Mouse (Mus musculus): ENCODE data around the gene Rcan1. TPM values are rescaled to one million over a fixed set of nuclear protein-coding genes. Genes with fewer than 3 reads are reported as not detected.

The Rcan1 gene
- polyA plus RNA-seq, 1 experiment from 2014 or later, result 37.9 TPM

DNA sequence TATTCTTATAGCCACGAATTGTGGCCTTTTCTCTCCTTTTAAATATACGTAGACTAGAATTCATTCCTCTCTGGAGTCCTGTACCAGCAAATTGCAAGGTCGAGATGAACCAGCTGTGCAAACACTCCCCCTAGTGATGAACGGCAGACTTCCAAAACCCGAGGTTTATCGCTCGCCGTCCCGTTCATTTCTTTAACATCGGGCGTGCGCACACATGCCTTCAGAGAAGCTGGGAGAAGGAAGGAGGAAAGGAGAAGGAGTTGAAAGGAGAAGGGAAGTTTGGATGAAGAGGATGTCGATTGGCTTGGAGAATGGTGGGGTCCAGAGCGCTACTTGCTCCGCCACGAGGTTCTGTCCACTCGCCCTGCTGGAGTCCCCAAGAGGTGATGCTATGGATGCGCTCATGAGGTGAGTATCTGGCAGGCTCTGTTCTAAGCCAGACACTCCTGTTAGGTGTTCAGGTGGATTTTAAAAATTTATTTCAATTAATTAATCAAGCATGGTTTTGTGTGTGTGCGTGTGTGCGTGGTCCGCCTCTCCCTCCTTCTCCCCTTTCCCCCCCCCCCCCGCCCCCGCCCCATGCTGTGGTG, 8.0 kb upstream of the Rcan1 start:
- Histone ChIP-seq H3K27ac (no peak overlapping the region), H3K4me1 (replicated peaks; ENCODE audit: insufficient read depth, low read length) (no peaks in the 10 kb centered on the region), H3K27me3 (ENCODE audit: insufficient read depth, low read length) (no peaks in the 10 kb centered on the region), H3K9me3 (replicated peaks; ENCODE audit: low read length) (no peaks in the 10 kb centered on the region), H3K4me2 (ENCODE audit: low read length) (peak overlapping the region; percentile 32; the same call in 1 of the 2 replicates), H3K4me3 (replicated peaks; ENCODE audit: low read depth, low read length) (no peak overlapping the region), H3K9ac (ENCODE audit: low read depth, low read length) (no peak overlapping the region), H3K36me3 (ENCODE audit: insufficient read depth, low read length) (no peaks in the 10 kb centered on the region)
- TF ChIP-seq CTCF (IDR thresholded peaks at IDR 0.05; ENCODE audit: low read depth), result peak; percentile 81
- ATAC-seq (replicated peaks; ENCODE audit: low FRiP score, low read depth) (no peak), DNase-seq (ENCODE audit: low spot score) (peak; percentile 85)
- 11% methylated on average over 21 of the region's 23 CpGs for WGBS

- Histone ChIP-seq H3K4me2 (ENCODE audit: low read length) (no peak overlapping the region), H3K27ac (no peak overlapping the region), H3K27me3 (ENCODE audit: insufficient read depth, low read length) (no peaks in the 10 kb centered on the region), H3K36me3 (ENCODE audit: insufficient read depth, low read length) (no peaks in the 10 kb centered on the region), H3K9ac (ENCODE audit: low read depth, low read length) (no peak overlapping the region), H3K4me3 (replicated peaks; ENCODE audit: low read depth, low read length) (no peak overlapping the region), H3K4me1 (replicated peaks; ENCODE audit: insufficient read depth, low read length) (no peaks in the 10 kb centered on the region), H3K9me3 (replicated peaks; ENCODE audit: low read length) (no peaks in the 10 kb centered on the region)
- ATAC-seq (replicated peaks; ENCODE audit: low FRiP score, low read depth) (peak; percentile 82), DNase-seq (ENCODE audit: low spot score) (peak; percentile 38)
- no peak for TF ChIP-seq CTCF (IDR thresholded peaks at IDR 0.05; ENCODE audit: low read depth)
- 63% methylated on average over 24 of the region's 25 CpGs for WGBS
These were observed 4.6 kb upstream of the Rcan1 start for GRCm38 (mm10) chr16:92475093-92475860.

- no peak overlapping the region for H3K9ac ChIP-seq (ENCODE audit: low read depth, low read length)
- 54% methylated on average over 3 of the region's 3 CpGs for WGBS
- ATAC-seq (replicated peaks; ENCODE audit: low FRiP score, low read depth), result no peak
These were observed 2.2 kb upstream of the Rcan1 start for GRCm38 (mm10) chr16:92472898-92473297.

DNA sequence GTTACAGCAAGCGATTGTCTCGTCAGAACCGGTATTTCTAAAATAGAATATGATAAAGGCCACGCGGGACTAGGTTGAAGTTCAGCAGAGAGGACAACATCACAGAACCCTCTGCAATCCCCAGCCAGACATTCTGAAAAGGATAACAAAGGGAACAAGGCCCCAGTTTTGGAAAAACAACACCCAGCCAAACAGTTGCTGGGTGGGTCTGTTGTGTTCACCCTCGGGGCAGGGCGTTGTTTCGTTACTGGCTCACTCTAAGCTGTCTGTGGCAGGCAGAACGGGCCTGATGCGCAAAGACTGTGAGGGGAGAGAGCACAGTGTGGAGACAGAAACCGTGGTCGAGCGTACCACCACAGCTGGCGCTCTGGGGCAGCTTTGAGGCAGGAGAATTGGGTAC, 2.2 kb downstream of the Rcan1 start:
- no peak overlapping the region for H3K27ac ChIP-seq
- no peaks in the 10 kb centered on the region for H3K27me3 ChIP-seq (ENCODE audit: insufficient read depth, low read length)
- ATAC-seq (replicated peaks; ENCODE audit: low FRiP score, low read depth) (no peak), DNase-seq (ENCODE audit: low spot score) (no peak)
- H3K9me3 ChIP-seq (replicated peaks; ENCODE audit: low read length), result no peaks in the 10 kb centered on the region
- H3K4me2 ChIP-seq (ENCODE audit: low read length), result no peak overlapping the region
- WGBS, result 76% methylated on average over 14 of the region's 14 CpGs
- TF ChIP-seq CTCF (IDR thresholded peaks at IDR 0.05; ENCODE audit: low read depth), result no peak
- H3K4me1 ChIP-seq (replicated peaks; ENCODE audit: insufficient read depth, low read length), result peaks cover 15% of the 10 kb centered on the region; the same call in 1 of the 2 replicates
- H3K4me3 ChIP-seq (replicated peaks; ENCODE audit: low read depth, low read length), result no peak overlapping the region
- H3K36me3 ChIP-seq (ENCODE audit: insufficient read depth, low read length), result no peaks in the 10 kb centered on the region
- H3K9ac ChIP-seq (ENCODE audit: low read depth, low read length), result no peak overlapping the region

More at GRCm38 (mm10) chr16:92472898-92473297, 2.2 kb upstream of the Rcan1 start:
- TF ChIP-seq CTCF (IDR thresholded peaks at IDR 0.05; ENCODE audit: low read depth), result no peak
- no peak for DNase-seq (ENCODE audit: low spot score)
- H3K27ac ChIP-seq, result no peak overlapping the region
- H3K4me2 ChIP-seq (ENCODE audit: low read length), result no peak overlapping the region
- H3K4me1 ChIP-seq (replicated peaks; ENCODE audit: insufficient read depth, low read length), result no peaks in the 10 kb centered on the region
- no peaks in the 10 kb centered on the region for H3K36me3 ChIP-seq (ENCODE audit: insufficient read depth, low read length)
- H3K9me3 ChIP-seq (replicated peaks; ENCODE audit: low read length), result no peaks in the 10 kb centered on the region
- no peaks in the 10 kb centered on the region for H3K27me3 ChIP-seq (ENCODE audit: insufficient read depth, low read length)
- H3K4me3 ChIP-seq (replicated peaks; ENCODE audit: low read depth, low read length), result no peak overlapping the region

DNA sequence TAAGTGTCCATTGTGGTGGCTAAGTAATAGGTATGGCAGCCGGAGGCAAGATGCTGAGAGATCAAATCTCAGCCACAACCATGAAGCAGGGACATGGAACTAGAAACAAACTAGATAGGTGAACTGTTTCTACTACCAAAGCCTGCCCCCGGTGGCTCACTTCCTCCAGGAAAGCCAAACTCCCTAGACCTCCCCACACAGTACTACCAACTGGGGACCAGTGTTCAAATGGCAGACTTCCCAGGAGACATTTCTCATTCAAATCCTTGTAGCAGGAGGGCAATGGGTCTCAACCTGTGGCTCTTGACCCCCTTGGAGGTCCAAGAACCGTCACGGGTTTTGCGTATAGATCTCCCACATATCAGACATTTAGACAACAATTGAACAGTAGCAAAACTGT, 3.6 kb downstream of the Rcan1 start:
- Histone ChIP-seq H3K9ac (ENCODE audit: low read depth, low read length) (no peak overlapping the region), H3K27me3 (ENCODE audit: insufficient read depth, low read length) (no peaks in the 10 kb centered on the region), H3K27ac (no peak overlapping the region), H3K9me3 (replicated peaks; ENCODE audit: low read length) (no peaks in the 10 kb centered on the region), H3K4me2 (ENCODE audit: low read length) (no peak overlapping the region), H3K36me3 (ENCODE audit: insufficient read depth, low read length) (no peaks in the 10 kb centered on the region), H3K4me1 (replicated peaks; ENCODE audit: insufficient read depth, low read length) (peaks cover 15% of the 10 kb centered on the region; the same call in 1 of the 2 replicates), H3K4me3 (replicated peaks; ENCODE audit: low read depth, low read length) (no peak overlapping the region)
- 77% methylated on average over 5 of the region's 5 CpGs for WGBS
- DNase-seq (ENCODE audit: low spot score), result no peak
- ATAC-seq (replicated peaks; ENCODE audit: low FRiP score, low read depth), result no peak
- TF ChIP-seq CTCF (IDR thresholded peaks at IDR 0.05; ENCODE audit: low read depth), result no peak; the same call in 1 of the 2 replicates

DNA sequence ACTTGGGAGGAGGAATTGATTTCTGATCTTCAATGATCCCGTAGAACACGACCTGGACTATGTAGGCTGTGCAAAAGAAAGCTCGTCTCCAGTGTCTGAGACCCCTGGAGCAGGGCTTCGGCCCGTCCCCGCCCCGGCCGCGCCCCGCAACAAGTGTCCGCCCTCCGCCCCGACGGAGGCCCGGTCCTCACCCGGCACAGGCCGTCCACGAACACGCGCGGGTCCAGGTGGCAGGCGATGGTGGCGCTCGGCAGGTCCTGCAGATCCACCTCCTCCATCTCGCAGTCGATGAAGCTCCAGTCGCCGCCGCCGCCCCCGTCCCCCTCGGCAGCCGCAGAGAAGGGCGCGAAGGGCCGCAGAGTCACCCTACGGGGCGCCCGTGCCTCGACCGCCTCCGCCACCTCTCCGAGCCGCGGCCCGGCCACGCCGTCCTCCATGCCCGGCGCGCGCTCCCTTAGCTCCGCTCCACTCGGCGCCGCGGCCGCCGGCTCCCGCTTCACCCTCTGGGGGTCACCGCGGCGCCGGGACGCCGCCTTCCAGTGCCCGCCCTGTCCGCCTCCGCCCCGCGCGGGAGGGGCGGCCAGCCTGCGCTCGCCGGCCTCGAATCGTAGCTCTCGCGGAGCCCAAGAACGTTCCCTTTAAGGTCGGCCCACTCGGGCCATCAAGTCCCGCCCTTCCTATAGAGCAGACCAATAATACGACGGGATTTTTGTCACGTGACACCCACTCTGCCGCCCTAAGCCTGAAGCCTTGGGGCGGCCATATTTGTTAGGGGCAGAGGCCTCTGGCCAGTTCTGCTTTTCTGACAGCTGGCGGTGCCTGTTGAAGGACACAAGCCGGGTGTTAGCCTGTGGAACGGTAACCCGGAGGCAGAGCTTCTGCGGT, 4.8 kb downstream of the Rcan1 start:
- peak; percentile 99 for DNase-seq (ENCODE audit: low spot score)
- Histone ChIP-seq H3K4me3 (replicated peaks; ENCODE audit: low read depth, low read length) (peak overlapping the region; percentile 84), H3K4me1 (replicated peaks; ENCODE audit: insufficient read depth, low read length) (peaks cover 15% of the 10 kb centered on the region; the same call in 1 of the 2 replicates), H3K36me3 (ENCODE audit: insufficient read depth, low read length) (no peaks in the 10 kb centered on the region), H3K9ac (ENCODE audit: low read depth, low read length) (peak overlapping the region; percentile 90), H3K9me3 (replicated peaks; ENCODE audit: low read length) (no peaks in the 10 kb centered on the region), H3K27ac (peak overlapping the region; percentile 50; the same call in 1 of the 2 replicates), H3K27me3 (ENCODE audit: insufficient read depth, low read length) (no peaks in the 10 kb centered on the region), H3K4me2 (ENCODE audit: low read length) (peak overlapping the region; percentile 94)
- no peak for TF ChIP-seq CTCF (IDR thresholded peaks at IDR 0.05; ENCODE audit: low read depth)
- peak; percentile 99 for ATAC-seq (replicated peaks; ENCODE audit: low FRiP score, low read depth)
- under 1% methylated on average over 85 of the region's 94 CpGs for WGBS

Measured in kidney, postnatal 0 days (tissue).